Mouse (Mus musculus): ENCODE results near the gene Gm38655.

The Gm38655 gene

GRCm38 (mm10) chr17:25175411-25175810, at the start of gene Gm38655:
Gene Gm38655 (minus strand): TSS chr17:25175471.
- DNase-seq, result no peak

- DNase-seq, result peak; percentile 33 to 56
Observed at GRCm38 (mm10) chr17:25224586-25225222, 49.4 kb upstream of the Gm38655 start.

GRCm38 (mm10) chr17:25222951-25223601, 47.8 kb upstream of the Gm38655 start:
- no peak for DNase-seq

- DNase-seq, result peak; percentile 26 to 41
Observed at GRCm38 (mm10) chr17:25222504-25222940, 47.3 kb upstream of the Gm38655 start.

GRCm38 (mm10) chr17:25221821-25222503, 46.7 kb upstream of the Gm38655 start:
- peak; percentile 51 to 64 for DNase-seq

- no peak for DNase-seq
Observed at GRCm38 (mm10) chr17:25220746-25221145, 45.5 kb upstream of the Gm38655 start.

GRCm38 (mm10) chr17:25219492-25220295, 44.4 kb upstream of the Gm38655 start:
- no peak for DNase-seq

- DNase-seq, result no peak
Observed at GRCm38 (mm10) chr17:25218967-25219366, 43.7 kb upstream of the Gm38655 start.

GRCm38 (mm10) chr17:25215431-25215830, 40.2 kb upstream of the Gm38655 start:
- no peak for DNase-seq

GRCm38 (mm10) chr17:25211705-25212104, 36.4 kb upstream of the Gm38655 start:
- DNase-seq, result no peak

GRCm38 (mm10) chr17:25210680-25211466, 35.6 kb upstream of the Gm38655 start:
- peak in 1 of 2 experiments; percentile 26 for DNase-seq

- DNase-seq, result no peak
Observed at GRCm38 (mm10) chr17:25210006-25210405, 34.7 kb upstream of the Gm38655 start.

GRCm38 (mm10) chr17:25202401-25202800, 27.1 kb upstream of the Gm38655 start:
- no peak for DNase-seq

- no peak for DNase-seq
Observed at GRCm38 (mm10) chr17:25189091-25189490, 13.8 kb upstream of the Gm38655 start.

- DNase-seq, result peak; percentile 84 to 85
Observed at GRCm38 (mm10) chr17:25188150-25189031, 13.1 kb upstream of the Gm38655 start, which contains the start of gene Unkl. Gene Unkl (plus strand): TSS chr17:25188397.

- no peak for DNase-seq
Observed at GRCm38 (mm10) chr17:25187784-25188149, 12.5 kb upstream of the Gm38655 start.

GRCm38 (mm10) chr17:25184961-25185360, 9.7 kb upstream of the Gm38655 start:
- DNase-seq, result no peak

GRCm38 (mm10) chr17:25184129-25184691, 8.9 kb upstream of the Gm38655 start, which contains the start of gene BC003965:
Gene BC003965 (plus strand): TSS chr17:25184554.
- DNase-seq, result peak; percentile 98

- peak; percentile 21 to 22 for DNase-seq
Observed at GRCm38 (mm10) chr17:25183232-25183631, 8.0 kb upstream of the Gm38655 start.

GRCm38 (mm10) chr17:25172558-25172957, 2.7 kb downstream of the Gm38655 start:
- no peak for DNase-seq

GRCm38 (mm10) chr17:25169706-25170105, 5.6 kb downstream of the Gm38655 start:
- no peak for DNase-seq
